Mouse (Mus musculus) midbrain, embryonic 16.5 days (tissue): ENCODE measurements around the gene Cfap54. TPM values are rescaled to one million over a fixed set of nuclear protein-coding genes. Genes with fewer than 3 reads are reported as not detected.
A peak's percentile ranks its signal among the peaks of the same experiment; 100 is the strongest.

ENCODE experiments used
- ATAC-seq: fragments of 200-750 bp; cut with Nextera tagmentation; 2 replicates; pipeline ENCODE4 v1.8.0; 2017; ENCODE audit warnings: moderate TSS enrichment
- H3K27ac ChIP-seq: fragments of 300-500 bp; sonication (generic); 2 replicates; pipeline ENCODE4 v1.5.1; 2014; ENCODE audit warnings: mild to moderate bottlenecking, low read length, mixed read lengths
- H3K27me3 ChIP-seq: fragments of 300-500 bp; sonication (generic); 2 replicates; pipeline ENCODE4 v1.6.1; 2014; ENCODE audit warnings: low read depth, low read length, mixed read lengths; ENCODE audit not compliant: control insufficient read depth, insufficient read depth
- H3K36me3 ChIP-seq: fragments of 300-500 bp; sonication (generic); 2 replicates; pipeline ENCODE4 v1.6.1; 2014; ENCODE audit warnings: mild to moderate bottlenecking, low read length, moderate library complexity, mixed read lengths; ENCODE audit not compliant: control insufficient read depth, insufficient read depth
- H3K4me1 ChIP-seq: fragments of 300-500 bp; sonication (generic); 2 replicates; pipeline ENCODE4 v1.6.1; 2014; ENCODE audit warnings: mild to moderate bottlenecking, low read length, mixed read lengths; ENCODE audit not compliant: control insufficient read depth, insufficient read depth
- H3K4me2 ChIP-seq: fragments of 300-500 bp; sonication (generic); 2 replicates; pipeline ENCODE4 v1.6.1; 2014; ENCODE audit warnings: mild to moderate bottlenecking, low read length, mixed read lengths
- H3K4me3 ChIP-seq: fragments of 300-500 bp; sonication (generic); 2 replicates; pipeline ENCODE4 v1.5.1; 2014; ENCODE audit warnings: low read depth, mild to moderate bottlenecking, low read length, moderate library complexity, mixed read lengths
- H3K9ac ChIP-seq: fragments of 300-500 bp; sonication (generic); 2 replicates; pipeline ENCODE4 v1.6.1; 2014; ENCODE audit warnings: low read depth, low read length, mixed read lengths
- H3K9me3 ChIP-seq: fragments of 300-500 bp; sonication (generic); replicated peaks from 2 replicates; pipeline ENCODE4 v1.6.1; 2014; ENCODE audit warnings: mild to moderate bottlenecking, low read length, mixed read lengths; ENCODE audit not compliant: control insufficient read depth, poor library complexity, severe bottlenecking
- WGBS: fragments of 180-500 bp; shearing (Covaris S2); extraction: QIAGEN DNeasy Blood & Tissue Kit; methylation state at CpG from one replicate; pipeline ENCODE4 v1.1.7; 2014; 5-methylcytosine and 5-hydroxymethylcytosine counted together
- polyA plus RNA-seq: library from polyadenylated mRNA; unstranded; fragments of >200 nt; fragmentation: Nextera tagmentation; extraction: Ambion mirVana; gene quantifications from 2 replicates; pipeline ENCODE4 v1.2.1, GENCODE M21; 2015

Cfap54 gene
- polyA plus RNA-seq, 1 experiment from 2014 or later: 3.2 TPM

- WGBS: 90% methylated on average over 6 of the region's 6 CpGs
- Histone ChIP-seq H3K4me1 (no peaks in the 10 kb centered on the region), H3K4me2 (no peak overlapping the region), H3K4me3 (no peak overlapping the region), H3K9ac (no peak overlapping the region), H3K27ac (no peak overlapping the region), H3K9me3 (no peaks in the 10 kb centered on the region), H3K27me3 (no peaks in the 10 kb centered on the region), H3K36me3 (no peaks in the 10 kb centered on the region)
- ATAC-seq: no peak
Observed at GRCm38 (mm10) chr10:93090241-93090640, 8.8 kb upstream of the Cfap54 start.

- ATAC-seq: no peak
- no peak overlapping the region for H3K9ac ChIP-seq
- no peak overlapping the region for H3K27ac ChIP-seq
- H3K9me3 ChIP-seq: no peaks in the 10 kb centered on the region
- H3K27me3 ChIP-seq: no peaks in the 10 kb centered on the region
- H3K4me3 ChIP-seq: no peak overlapping the region
- peaks cover 4% of the 10 kb centered on the region for H3K4me1 ChIP-seq
- WGBS: 67% methylated on average over 11 of the region's 11 CpGs
- H3K36me3 ChIP-seq: no peaks in the 10 kb centered on the region
- no peak overlapping the region for H3K4me2 ChIP-seq
Observed at GRCm38 (mm10) chr10:93088396-93089048, 7.1 kb upstream of the Cfap54 start.

- no peaks in the 10 kb centered on the region for H3K27me3 ChIP-seq
- H3K4me1 ChIP-seq: peaks cover 11% of the 10 kb centered on the region
- no peak overlapping the region for H3K9ac ChIP-seq
- H3K4me2 ChIP-seq: no peak overlapping the region
- no peaks in the 10 kb centered on the region for H3K36me3 ChIP-seq
- H3K27ac ChIP-seq: no peak overlapping the region
- no peak for ATAC-seq
- H3K9me3 ChIP-seq: no peaks in the 10 kb centered on the region
- WGBS: 86% methylated on average over 7 of the region's 7 CpGs
- H3K4me3 ChIP-seq: no peak overlapping the region
Observed at GRCm38 (mm10) chr10:93087504-93087903, 6.1 kb upstream of the Cfap54 start.

GRCm38 (mm10) chr10:93083963-93084340, 2.5 kb upstream of the Cfap54 start:
- peak overlapping the region; percentile 25; the same call in 1 of the 2 replicates for H3K4me2 ChIP-seq

GRCm38 (mm10) chr10:93083198-93083962, 2.0 kb upstream of the Cfap54 start:
- WGBS: 4% methylated on average over 17 of the region's 17 CpGs
- H3K9ac ChIP-seq: no peak overlapping the region
- peak overlapping the region; percentile 39 for H3K4me2 ChIP-seq
- H3K36me3 ChIP-seq: no peaks in the 10 kb centered on the region
- H3K9me3 ChIP-seq: no peaks in the 10 kb centered on the region
- H3K27me3 ChIP-seq: no peaks in the 10 kb centered on the region
- H3K4me1 ChIP-seq: peaks cover 15% of the 10 kb centered on the region
- peak overlapping the region; percentile 2; the same call in 1 of the 2 replicates for H3K4me3 ChIP-seq
- no peak for ATAC-seq
- H3K27ac ChIP-seq: peak overlapping the region; percentile 70

More at GRCm38 (mm10) chr10:93083963-93084340, 2.5 kb upstream of the Cfap54 start:
- Histone ChIP-seq H3K27ac (peak overlapping the region; percentile 61), H3K4me1 (peaks cover 15% of the 10 kb centered on the region), H3K4me3 (no peak overlapping the region; the same call in 1 of the 2 replicates), H3K27me3 (no peaks in the 10 kb centered on the region), H3K9ac (no peak overlapping the region), H3K36me3 (no peaks in the 10 kb centered on the region), H3K9me3 (no peaks in the 10 kb centered on the region)
- 0 out of 2 replicates have a peak, but pooled peaks have one; percentile 26 for ATAC-seq
- 21% methylated on average over 8 of the region's 8 CpGs for WGBS

GRCm38 (mm10) chr10:93079486-93079885, 1.9 kb downstream of the Cfap54 start:
- Histone ChIP-seq H3K36me3 (no peaks in the 10 kb centered on the region), H3K9ac (no peak overlapping the region), H3K4me3 (no peak overlapping the region), H3K27ac (no peak overlapping the region), H3K27me3 (no peaks in the 10 kb centered on the region), H3K4me1 (peaks cover 15% of the 10 kb centered on the region), H3K9me3 (no peaks in the 10 kb centered on the region), H3K4me2 (no peak overlapping the region)
- no peak for ATAC-seq
- WGBS: 95% methylated on average over 3 of the region's 3 CpGs

GRCm38 (mm10) chr10:93077935-93078479, 3.4 kb downstream of the Cfap54 start:
- Histone ChIP-seq H3K9ac (no peak overlapping the region), H3K36me3 (no peaks in the 10 kb centered on the region), H3K27me3 (no peaks in the 10 kb centered on the region), H3K4me3 (no peak overlapping the region), H3K27ac (no peak overlapping the region), H3K9me3 (no peaks in the 10 kb centered on the region), H3K4me2 (no peak overlapping the region), H3K4me1 (peaks cover 9% of the 10 kb centered on the region)
- no peak for ATAC-seq
- 78% methylated on average over 11 of the region's 11 CpGs for WGBS

- no peak overlapping the region for H3K4me2 ChIP-seq
- 77% methylated on average over 9 of the region's 9 CpGs for WGBS
- no peak overlapping the region for H3K4me3 ChIP-seq
- H3K4me1 ChIP-seq: no peaks in the 10 kb centered on the region; the same call in 1 of the 2 replicates
- H3K27ac ChIP-seq: no peak overlapping the region
- no peak overlapping the region for H3K9ac ChIP-seq
- no peaks in the 10 kb centered on the region for H3K27me3 ChIP-seq
- ATAC-seq: no peak
- H3K9me3 ChIP-seq: no peaks in the 10 kb centered on the region
- H3K36me3 ChIP-seq: no peaks in the 10 kb centered on the region
Observed at GRCm38 (mm10) chr10:93076376-93076775, 5.0 kb downstream of the Cfap54 start.

- no peak overlapping the region for H3K4me3 ChIP-seq
- no peaks in the 10 kb centered on the region; the same call in 1 of the 2 replicates for H3K4me1 ChIP-seq
- no peak for ATAC-seq
- WGBS: 65% methylated on average over 8 of the region's 8 CpGs
- no peaks in the 10 kb centered on the region for H3K36me3 ChIP-seq
- no peak overlapping the region for H3K9ac ChIP-seq
- no peaks in the 10 kb centered on the region for H3K9me3 ChIP-seq
- no peak overlapping the region for H3K27ac ChIP-seq
- H3K27me3 ChIP-seq: no peaks in the 10 kb centered on the region
- no peak overlapping the region for H3K4me2 ChIP-seq
Observed at GRCm38 (mm10) chr10:93075856-93076255, 5.6 kb downstream of the Cfap54 start.
